Mouse (Mus musculus) lung, postnatal 0 days (tissue): Measurements from ENCODE around the gene Iscu. TPM values are rescaled to one million over a fixed set of nuclear protein-coding genes. Genes with fewer than 3 reads are reported as not detected.

ENCODE experiments used
- ATAC-seq: fragments of 200-750 bp; cut with Nextera tagmentation; 2 replicates; pipeline ENCODE4 v1.8.0; 2017; ENCODE audit warnings: moderate library complexity
- DNase-seq: peaks from one replicate; pipeline ENCODE4 v3.0.0-alpha.2; 2016; ENCODE audit warnings: low spot score
- H3K27ac ChIP-seq: fragments of 300-500 bp; sonication (generic); 2 replicates; pipeline ENCODE4 v1.5.1; 2014; ENCODE audit warnings: antibody characterized with exemption, mild to moderate bottlenecking, low read length, mixed read lengths
- H3K27me3 ChIP-seq: fragments of 300-500 bp; sonication (generic); replicated peaks from 2 replicates; pipeline ENCODE4 v1.6.1; 2014; ENCODE audit warnings: low read length, mixed read lengths; ENCODE audit not compliant: insufficient read depth
- H3K36me3 ChIP-seq: fragments of 300-500 bp; sonication (generic); 2 replicates; pipeline ENCODE4 v1.6.1; 2014; ENCODE audit warnings: low read length, mixed read lengths; ENCODE audit not compliant: insufficient read depth
- H3K4me1 ChIP-seq: fragments of 300-500 bp; sonication (generic); 2 replicates; pipeline ENCODE4 v1.6.1; 2014; ENCODE audit warnings: antibody characterized with exemption, low read depth, low read length, mixed read lengths; ENCODE audit not compliant: insufficient read depth
- H3K4me2 ChIP-seq: fragments of 300-500 bp; sonication (generic); replicated peaks from 2 replicates; pipeline ENCODE4 v1.6.1; 2014; ENCODE audit warnings: low read depth, mild to moderate bottlenecking, low read length, moderate library complexity, mixed read lengths
- H3K4me3 ChIP-seq: fragments of 300-500 bp; sonication (generic); 2 replicates; pipeline ENCODE4 v1.5.1; 2014; ENCODE audit warnings: low read depth, low read length
- H3K9ac ChIP-seq: fragments of 300-500 bp; sonication (generic); replicated peaks from 2 replicates; pipeline ENCODE4 v1.6.1; 2014; ENCODE audit warnings: low read depth, mild to moderate bottlenecking
- H3K9me3 ChIP-seq: fragments of 300-500 bp; sonication (generic); 2 replicates; pipeline ENCODE4 v1.6.1; 2016; ENCODE audit warnings: low read length, mixed read lengths
- CTCF ChIP-seq: IDR thresholded peaks from 2 replicates; pipeline ENCODE4 v1.5.1; 2016; ENCODE audit warnings: antibody characterized with exemption, mild to moderate bottlenecking
- EP300 ChIP-seq: IDR thresholded peaks from 2 replicates; pipeline ENCODE4 v1.6.1; 2016; ENCODE audit warnings: antibody characterized with exemption, mild to moderate bottlenecking, control low read depth
- WGBS: fragments of 180-500 bp; shearing (Covaris S2); extraction: QIAGEN DNeasy Blood & Tissue Kit; methylation state at CpG from one replicate; pipeline ENCODE4 v1.1.7; 2014; 5-methylcytosine and 5-hydroxymethylcytosine counted together
- polyA plus RNA-seq: library from polyadenylated mRNA; unstranded; fragments of >200 nt; fragmentation: Nextera tagmentation; extraction: Ambion mirVana; gene quantifications from 2 replicates; pipeline ENCODE4 v1.2.1, GENCODE M21; 2015

Gene Iscu
- polyA plus RNA-seq, 1 experiment from 2014 or later, result 225 TPM

DNA sequence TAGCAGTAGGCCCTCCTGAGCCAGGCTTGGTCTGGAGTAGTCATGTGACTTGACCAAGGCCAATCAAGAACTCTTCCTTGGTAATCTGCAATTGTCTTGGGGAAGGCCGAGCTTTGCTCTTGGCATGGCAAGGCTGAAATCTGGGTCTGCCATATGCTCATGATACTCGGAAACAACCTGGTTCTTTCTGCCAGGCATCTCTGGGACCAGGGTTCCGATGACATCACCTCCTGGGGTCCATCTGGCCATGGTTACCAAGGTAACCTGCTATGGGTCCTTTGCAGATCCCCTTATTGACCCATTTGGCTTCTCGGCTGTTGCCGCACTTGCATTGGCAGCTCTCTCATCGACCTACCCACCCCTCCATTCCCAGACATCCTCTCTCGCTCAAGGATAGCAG is 44.5 kb upstream of the Iscu start:
- Histone ChIP-seq H3K9me3 (no peaks in the 10 kb centered on the region), H3K27me3 (no peaks in the 10 kb centered on the region), H3K36me3 (no peaks in the 10 kb centered on the region), H3K4me2 (no peak overlapping the region), H3K4me3 (no peak overlapping the region), H3K9ac (no peak overlapping the region), H3K4me1 (no peaks in the 10 kb centered on the region), H3K27ac (no peak overlapping the region)
- no peak for TF ChIP-seq CTCF
- no peak for TF ChIP-seq EP300
- ATAC-seq (no peak), DNase-seq (no peak)
- WGBS, result 80% methylated on average over 7 of the region's 7 CpGs

DNA sequence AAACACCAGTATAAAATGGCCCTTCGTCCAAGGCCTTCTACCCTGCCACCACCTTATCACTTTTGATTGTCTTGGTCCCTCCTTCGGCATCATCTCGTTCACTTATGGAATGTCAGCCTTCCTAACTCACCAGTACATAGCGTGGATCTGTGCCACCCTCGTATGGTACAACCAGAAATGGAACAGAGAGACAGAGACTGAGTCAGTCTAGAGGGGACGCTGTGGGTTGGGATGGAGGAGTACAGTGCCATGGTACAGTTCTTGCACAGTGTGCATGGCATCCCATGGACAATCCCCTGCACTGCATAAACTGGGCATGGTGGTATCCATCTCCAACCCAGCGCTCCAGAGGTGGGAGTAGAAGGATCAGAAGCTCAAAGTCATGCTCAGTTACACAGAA is 43.9 kb upstream of the Iscu start:
- 79% methylated on average over 7 of the region's 7 CpGs for WGBS
- no peak for ATAC-seq
- Histone ChIP-seq H3K27ac (no peak overlapping the region), H3K9me3 (no peaks in the 10 kb centered on the region), H3K9ac (no peak overlapping the region), H3K4me2 (no peak overlapping the region), H3K4me1 (no peaks in the 10 kb centered on the region), H3K4me3 (no peak overlapping the region), H3K36me3 (no peaks in the 10 kb centered on the region), H3K27me3 (no peaks in the 10 kb centered on the region)
- DNase-seq, result no peak
- no peak for TF ChIP-seq EP300
- no peak for TF ChIP-seq CTCF

- Histone ChIP-seq H3K9me3 (no peaks in the 10 kb centered on the region), H3K4me2 (no peak overlapping the region), H3K9ac (no peak overlapping the region), H3K27ac (no peak overlapping the region), H3K4me1 (peaks cover 3% of the 10 kb centered on the region; the same call in 1 of the 2 replicates), H3K4me3 (no peak overlapping the region), H3K36me3 (no peaks in the 10 kb centered on the region), H3K27me3 (no peaks in the 10 kb centered on the region)
- 64% methylated on average over 7 of the region's 7 CpGs for WGBS
- DNase-seq (no peak), ATAC-seq (no peak)
- TF ChIP-seq EP300 (no peak), CTCF (no peak)
Measured at GRCm38 (mm10) chr5:113730641-113731121, 41.9 kb upstream of the Iscu start.

- TF ChIP-seq EP300 (no peak), CTCF (no peak)
- Histone ChIP-seq H3K27me3 (no peaks in the 10 kb centered on the region), H3K27ac (no peak overlapping the region), H3K4me3 (no peak overlapping the region), H3K9me3 (no peaks in the 10 kb centered on the region), H3K4me1 (peaks cover 3% of the 10 kb centered on the region; the same call in 1 of the 2 replicates), H3K36me3 (no peaks in the 10 kb centered on the region), H3K9ac (no peak overlapping the region), H3K4me2 (no peak overlapping the region)
- DNase-seq (no peak), ATAC-seq (no peak)
- 88% methylated on average over 7 of the region's 7 CpGs for WGBS
Measured at GRCm38 (mm10) chr5:113731174-113731573, 41.4 kb upstream of the Iscu start.

GRCm38 (mm10) chr5:113732182-113732581 is 40.4 kb upstream of the Iscu start:
- TF ChIP-seq CTCF (peak; percentile 81), EP300 (no peak)
- Histone ChIP-seq H3K4me2 (no peak overlapping the region), H3K27ac (no peak overlapping the region), H3K9ac (no peak overlapping the region), H3K9me3 (no peaks in the 10 kb centered on the region), H3K36me3 (no peaks in the 10 kb centered on the region), H3K4me1 (peaks cover 3% of the 10 kb centered on the region; the same call in 1 of the 2 replicates), H3K27me3 (no peaks in the 10 kb centered on the region), H3K4me3 (no peak overlapping the region)
- WGBS, result 24% methylated on average over 6 of the region's 6 CpGs
- DNase-seq, result peak; percentile 57
- no peak for ATAC-seq

DNA sequence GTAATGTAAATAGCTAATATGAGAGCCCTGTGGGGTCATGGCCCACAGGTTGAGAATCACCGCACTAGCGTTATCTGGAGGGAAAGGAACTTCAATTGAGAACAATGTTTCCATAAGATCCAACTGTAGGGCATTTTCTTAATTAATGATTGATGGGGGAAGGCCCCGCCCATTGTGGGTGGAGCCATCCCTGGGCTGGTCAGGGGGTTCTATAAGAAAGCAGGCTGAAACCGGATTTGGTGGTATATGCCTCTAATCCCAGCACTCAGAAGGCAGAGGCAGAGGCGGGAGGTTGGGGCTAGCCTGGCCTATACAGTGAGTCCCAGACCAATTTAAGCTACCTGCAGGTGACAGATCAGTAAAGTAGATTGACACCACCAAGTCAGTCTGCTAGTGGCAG is 38.2 kb upstream of the Iscu start:
- TF ChIP-seq EP300 (no peak), CTCF (no peak)
- Histone ChIP-seq H3K36me3 (0 out of 2 replicates have a peak, but pooled peaks cover 4% of the 10 kb centered on the region), H3K9me3 (no peaks in the 10 kb centered on the region), H3K4me2 (no peak overlapping the region), H3K27me3 (no peaks in the 10 kb centered on the region), H3K4me1 (peaks cover 3% of the 10 kb centered on the region; the same call in 1 of the 2 replicates), H3K27ac (no peak overlapping the region), H3K9ac (no peak overlapping the region), H3K4me3 (no peak overlapping the region)
- DNase-seq, result no peak
- ATAC-seq, result no peak
- WGBS, result 62% methylated on average over 5 of the region's 5 CpGs

DNA sequence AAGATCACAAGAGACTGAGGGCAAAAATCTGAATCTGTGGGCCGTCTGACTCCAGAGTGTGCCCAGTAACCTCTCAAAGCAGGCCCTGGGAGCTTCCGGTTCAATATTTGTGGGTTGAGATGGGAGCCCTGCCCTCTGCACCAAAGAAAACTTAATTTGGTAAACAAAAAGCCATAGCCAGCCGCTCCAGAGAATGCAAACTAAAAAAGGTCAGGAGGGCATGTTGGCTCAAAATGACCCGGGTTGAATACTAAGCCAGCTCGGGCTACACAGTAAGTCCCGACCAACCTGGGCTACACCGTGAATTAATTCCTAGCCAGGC is 37.6 kb upstream of the Iscu start:
- H3K9ac ChIP-seq, result peak overlapping the region; percentile 5; the same call in 1 of the 2 replicates
- no peaks in the 10 kb centered on the region for H3K27me3 ChIP-seq
- peaks cover 3% of the 10 kb centered on the region; the same call in 1 of the 2 replicates for H3K4me1 ChIP-seq
- H3K4me2 ChIP-seq, result peak overlapping the region; percentile 52
- TF ChIP-seq CTCF, result no peak
- TF ChIP-seq EP300, result no peak
- ATAC-seq, result no peak
- peak overlapping the region; percentile 44 for H3K27ac ChIP-seq
- H3K36me3 ChIP-seq, result 0 out of 2 replicates have a peak, but pooled peaks cover 7% of the 10 kb centered on the region
- peak overlapping the region; percentile 73 for H3K4me3 ChIP-seq
- DNase-seq, result no peak
- H3K9me3 ChIP-seq, result no peaks in the 10 kb centered on the region
- 18% methylated on average over 7 of the region's 7 CpGs for WGBS
